Mouse (Mus musculus): ENCODE results near the gene Gm20532. TPM values are rescaled to one million over a fixed set of nuclear protein-coding genes. Genes with fewer than 3 reads are reported as not detected.

Gene Gm20532
- total RNA-seq (2021), result not detected
- long read RNA-seq, experiment 1, result 0 reads
- long read RNA-seq, experiment 2, partial matches to known transcripts, result 0 of 2 reads
- long read RNA-seq, experiment 2, other reads (novel, unspliced or antisense), result 2 of 2 reads

- peak in 1 of 2 experiments; percentile 45 for DNase-seq
- intact Hi-C loops (cut with DNase I), result no loop called here
Measured at GRCm38 (mm10) chr2:26586294-26587043, at the start of gene Gm20532. Gene Gm20532 (plus strand): TSS chr2:26586639.

- DNase-seq, result no peak
- intact Hi-C loops (cut with DNase I), result no loop called here
Measured at GRCm38 (mm10) chr2:26539516-26539915, 46.9 kb upstream of the Gm20532 start.

- DNase-seq, result no peak
- intact Hi-C loops (cut with DNase I), result no loop called here
Measured at GRCm38 (mm10) chr2:26540721-26541120, 45.7 kb upstream of the Gm20532 start.

- no peak for DNase-seq
- intact Hi-C loops (cut with DNase I), result no loop called here
Measured at GRCm38 (mm10) chr2:26541258-26541910, 45.1 kb upstream of the Gm20532 start.

- intact Hi-C loops (cut with DNase I), result no loop called here
- no peak for DNase-seq
Measured at GRCm38 (mm10) chr2:26543155-26543554, 43.3 kb upstream of the Gm20532 start.

GRCm38 (mm10) chr2:26543768-26544167 is 42.7 kb upstream of the Gm20532 start:
- no peak for DNase-seq
- intact Hi-C loops (cut with DNase I), result no loop called here

GRCm38 (mm10) chr2:26544265-26544664 is 42.2 kb upstream of the Gm20532 start:
- intact Hi-C loops (cut with DNase I), result no loop called here
- DNase-seq, result no peak

GRCm38 (mm10) chr2:26547481-26547880 is 39.0 kb upstream of the Gm20532 start:
- DNase-seq, result no peak
- intact Hi-C loops (cut with DNase I), result loop anchor here (5.0 kb wide), 1 partner anchor 75 kb away; no protein-coding TSS in a partner anchor

GRCm38 (mm10) chr2:26549801-26550200 is 36.6 kb upstream of the Gm20532 start:
- intact Hi-C loops (cut with DNase I), result loop anchor here (5.0 kb wide), 1 partner anchor 78 kb away; no protein-coding TSS in a partner anchor
- DNase-seq, result no peak

GRCm38 (mm10) chr2:26550205-26550604 is 36.2 kb upstream of the Gm20532 start:
- intact Hi-C loops (cut with DNase I), result no loop called here
- DNase-seq, result no peak

GRCm38 (mm10) chr2:26550777-26551176 is 35.7 kb upstream of the Gm20532 start:
- intact Hi-C loops (cut with DNase I), result no loop called here
- no peak for DNase-seq

- DNase-seq, result no peak
- intact Hi-C loops (cut with DNase I), result no loop called here
Measured at GRCm38 (mm10) chr2:26551446-26551845, 35.0 kb upstream of the Gm20532 start.

GRCm38 (mm10) chr2:26552066-26552465 is 34.4 kb upstream of the Gm20532 start:
- intact Hi-C loops (cut with DNase I), result no loop called here
- no peak for DNase-seq

GRCm38 (mm10) chr2:26553904-26554303 is 32.5 kb upstream of the Gm20532 start:
- intact Hi-C loops (cut with DNase I), result no loop called here
- DNase-seq, result no peak

- intact Hi-C loops (cut with DNase I), result no loop called here
- peak; percentile 53 to 58 for DNase-seq
Measured at GRCm38 (mm10) chr2:26555076-26555475, 31.4 kb upstream of the Gm20532 start.

- no peak for DNase-seq
- intact Hi-C loops (cut with DNase I), result no loop called here
Measured at GRCm38 (mm10) chr2:26556535-26556993, 29.9 kb upstream of the Gm20532 start.

- intact Hi-C loops (cut with DNase I), result loop anchor here (5.0 kb wide), 2 partner anchors 233 to 258 kb away; no protein-coding TSS in a partner anchor
- no peak for DNase-seq
Measured at GRCm38 (mm10) chr2:26560506-26560905, 25.9 kb upstream of the Gm20532 start.

GRCm38 (mm10) chr2:26561351-26562016 is 25.0 kb upstream of the Gm20532 start:
- intact Hi-C loops (cut with DNase I), result loop anchor here (1.0 to 5.0 kb wide), 4 partner anchors 111 to 259 kb away; no protein-coding TSS in a partner anchor
- no peak for DNase-seq

- intact Hi-C loops (cut with DNase I), result no loop called here
- no peak for DNase-seq
Measured at GRCm38 (mm10) chr2:26566221-26566620, 20.2 kb upstream of the Gm20532 start.

GRCm38 (mm10) chr2:26570034-26570433 is 16.4 kb upstream of the Gm20532 start:
- no peak for DNase-seq
- intact Hi-C loops (cut with DNase I), result no loop called here

- DNase-seq, result no peak
- intact Hi-C loops (cut with DNase I), result no loop called here
Measured at GRCm38 (mm10) chr2:26571400-26571799, 15.0 kb upstream of the Gm20532 start.
